Mouse (Mus musculus): Measurements from ENCODE around the gene Lrrn1. TPM values are rescaled to one million over a fixed set of nuclear protein-coding genes. Genes with fewer than 3 reads are reported as not detected.

Lrrn1 gene
- 0.43 and 6.6 TPM in 2 replicates for polyA plus RNA-seq (2012; rRNA removed; ENCODE audit: low replicate concordance)

GRCm38 (mm10) chr6:107528877-107529864, at the start of gene Lrrn1:
Gene Lrrn1, plus strand, starts transcription at chr6:107529768.

Data from subcutaneous adipose tissue, adult 2 months (tissue).